Mouse (Mus musculus): ENCODE data around the gene Myct1. TPM values are rescaled to one million over a fixed set of nuclear protein-coding genes. Genes with fewer than 3 reads are reported as not detected.

Gene Myct1
- total RNA-seq, 2 experiments from 2014 or later, result 2.9 to 3.0 TPM

DNA sequence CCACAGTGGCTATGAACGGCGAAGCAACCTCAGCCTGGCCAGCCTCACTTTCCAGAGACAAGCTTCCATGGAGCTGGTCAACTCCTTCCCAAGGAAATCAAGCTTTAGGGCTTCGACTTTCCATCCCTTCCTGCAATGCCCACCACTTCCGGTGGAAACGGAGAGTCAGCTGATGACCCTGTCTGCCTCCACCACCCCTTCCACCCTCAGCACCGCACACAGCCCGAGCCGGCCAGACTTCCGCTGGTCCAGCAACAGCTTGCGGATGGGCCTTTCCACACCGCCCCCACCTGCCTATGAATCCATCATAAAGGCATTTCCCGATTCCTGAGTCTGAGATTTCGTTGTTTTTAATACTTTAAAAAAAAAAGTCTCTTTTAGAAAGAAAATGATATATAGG, 10.8 kb downstream of the Myct1 start:
- no peak for ATAC-seq (replicated peaks; ENCODE audit: low FRiP score, low TSS enrichment, poor library complexity, severe bottlenecking)

DNA sequence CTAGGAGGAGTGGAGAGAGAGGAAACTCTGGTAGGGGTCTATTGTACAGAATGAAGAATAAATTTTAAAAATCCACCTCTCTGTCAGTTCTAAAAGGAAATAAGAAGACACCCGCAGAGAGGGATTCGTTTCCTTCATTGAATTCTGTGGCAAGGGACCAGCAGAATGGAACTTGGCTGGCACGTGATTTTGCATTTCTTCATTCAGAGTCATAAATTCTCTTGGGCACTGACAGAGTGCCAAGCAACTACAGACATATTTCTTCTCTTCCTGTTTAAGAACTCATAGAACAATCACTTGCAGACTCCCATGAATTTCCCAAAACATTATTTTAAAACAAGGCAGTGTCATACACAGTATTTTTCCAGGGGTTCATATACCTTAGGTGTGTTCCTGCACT, 15.3 kb downstream of the Myct1 start:
- ATAC-seq (replicated peaks; ENCODE audit: low FRiP score, low TSS enrichment, poor library complexity, severe bottlenecking), result no peak

DNA sequence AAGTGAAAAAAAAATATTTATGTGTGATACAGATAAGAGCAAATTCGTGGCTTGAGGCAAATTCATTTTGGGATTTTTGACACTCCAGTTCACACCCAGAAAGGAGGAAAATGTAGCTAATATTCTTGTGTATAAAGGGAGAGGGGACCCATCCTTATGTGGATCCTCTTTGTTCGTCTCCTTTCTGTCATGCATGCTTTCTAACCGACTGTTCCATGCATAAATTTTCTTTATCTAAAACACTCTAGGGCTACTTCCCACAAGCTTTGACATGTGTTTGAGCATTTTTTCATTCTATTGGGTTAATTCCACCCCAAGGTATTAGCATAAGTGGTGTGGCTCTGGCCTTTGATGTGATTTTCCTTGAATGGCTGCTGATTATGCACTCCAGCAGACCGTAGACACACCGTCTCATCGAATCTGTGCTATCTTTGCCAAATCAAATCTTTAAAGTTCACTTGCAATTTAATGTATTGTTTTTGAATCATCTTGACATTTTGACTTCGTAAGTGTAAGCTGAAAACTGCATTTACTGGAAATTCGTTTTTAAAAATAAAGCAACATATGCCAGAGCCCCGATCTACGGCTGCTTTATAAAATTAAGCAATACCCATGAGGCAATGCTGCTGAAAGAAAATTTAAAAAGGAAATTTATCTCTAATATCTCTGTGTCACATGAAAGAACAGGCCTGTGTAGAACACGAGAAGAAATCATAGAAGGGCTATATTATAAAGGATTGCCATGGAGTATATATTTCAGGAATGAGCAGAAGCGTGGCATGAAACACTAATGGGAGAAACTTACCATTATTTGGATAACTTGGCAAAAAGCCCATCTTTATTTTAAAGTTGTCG, 21.8 kb downstream of the Myct1 start:
- no peak for ATAC-seq (replicated peaks; ENCODE audit: low FRiP score, low TSS enrichment, poor library complexity, severe bottlenecking)

DNA sequence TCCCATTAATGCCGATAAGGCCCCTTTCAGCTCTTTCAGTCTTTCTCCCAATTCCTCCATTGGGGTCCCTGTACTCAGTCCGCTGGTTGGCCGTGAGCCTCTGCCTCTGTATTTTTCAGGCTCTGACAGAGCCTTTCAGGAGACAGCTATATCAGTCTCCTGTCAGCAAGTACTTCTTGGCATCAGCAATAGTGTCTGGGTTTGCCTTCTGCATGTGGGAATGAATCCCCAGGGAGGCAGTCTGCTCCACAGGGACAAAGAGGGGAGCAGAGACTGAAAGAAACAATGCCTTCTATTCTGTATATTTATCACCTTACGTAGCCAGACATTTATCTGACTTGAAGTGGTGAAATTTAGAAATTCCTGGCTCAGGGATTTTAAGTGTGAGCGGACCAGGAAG, 32.7 kb downstream of the Myct1 start:
- ATAC-seq (replicated peaks; ENCODE audit: low FRiP score, low TSS enrichment, poor library complexity, severe bottlenecking), result no peak

DNA sequence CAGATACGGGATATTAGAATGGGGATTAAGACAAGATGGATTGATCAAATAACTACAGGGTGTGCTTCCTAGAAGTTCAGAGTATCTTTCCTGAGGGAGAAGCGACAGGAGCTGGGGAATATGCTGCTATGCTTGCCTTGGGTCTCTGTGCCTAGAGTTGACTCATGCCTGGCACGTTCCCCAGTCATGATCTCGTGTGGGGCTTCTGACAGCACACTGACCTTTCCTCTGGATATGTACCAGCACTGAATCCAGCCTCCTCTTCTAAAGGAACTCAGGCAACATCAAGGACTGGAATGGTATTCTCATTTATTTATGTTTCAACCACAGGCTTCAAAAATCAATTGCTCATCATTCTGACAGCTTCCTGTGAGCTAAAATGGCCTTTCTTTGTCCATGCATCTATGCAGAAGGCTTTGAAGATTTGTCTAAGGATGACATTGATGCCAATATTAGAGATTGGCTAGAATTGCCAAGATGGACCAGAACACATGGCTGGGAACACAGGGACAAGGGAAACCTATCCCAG, 40.2 kb downstream of the Myct1 start:
- ATAC-seq (replicated peaks; ENCODE audit: low FRiP score, low TSS enrichment, poor library complexity, severe bottlenecking), result no peak

DNA sequence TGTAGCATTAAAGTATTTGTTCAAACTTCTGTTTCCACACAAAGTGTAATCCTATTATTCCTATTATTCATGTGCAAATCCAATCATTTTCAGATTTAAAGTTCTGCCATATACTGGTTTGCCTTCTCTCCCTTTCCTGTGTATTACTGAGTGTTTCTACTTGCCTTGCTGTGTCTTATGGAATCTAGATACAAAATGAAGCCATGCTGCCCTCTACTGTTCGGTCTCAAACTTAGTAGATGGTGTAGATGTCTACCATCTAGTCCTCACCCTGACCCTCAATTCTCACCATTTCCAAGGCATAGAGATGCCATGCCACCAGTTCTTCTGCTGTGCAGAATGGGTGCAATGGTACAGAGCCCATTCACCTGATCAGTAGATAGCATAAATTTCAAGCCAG, 40.8 kb downstream of the Myct1 start:
- peak; percentile 71; the same call in 1 of the 2 replicates for ATAC-seq (replicated peaks; ENCODE audit: low FRiP score, low TSS enrichment, poor library complexity, severe bottlenecking)

DNA sequence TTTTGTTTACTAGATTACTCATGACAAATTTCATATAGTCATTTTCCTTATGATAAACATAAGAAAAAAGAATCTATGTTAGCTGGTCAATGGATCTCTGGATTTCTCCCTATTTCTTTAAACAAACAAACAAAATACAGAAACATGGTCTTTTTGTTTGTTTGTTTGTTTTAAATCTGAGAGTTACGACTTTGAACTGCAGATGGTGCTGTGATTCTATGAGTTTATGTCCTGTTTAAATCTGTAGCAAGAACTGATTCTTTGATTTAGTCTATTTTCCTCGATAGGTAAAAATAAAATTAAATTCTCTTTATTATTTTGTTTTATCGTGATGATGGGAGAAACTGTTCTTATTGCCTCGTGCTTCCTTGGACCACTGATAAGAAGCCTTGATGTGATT, 43.7 kb downstream of the Myct1 start:
- ATAC-seq (replicated peaks; ENCODE audit: low FRiP score, low TSS enrichment, poor library complexity, severe bottlenecking), result no peak

DNA sequence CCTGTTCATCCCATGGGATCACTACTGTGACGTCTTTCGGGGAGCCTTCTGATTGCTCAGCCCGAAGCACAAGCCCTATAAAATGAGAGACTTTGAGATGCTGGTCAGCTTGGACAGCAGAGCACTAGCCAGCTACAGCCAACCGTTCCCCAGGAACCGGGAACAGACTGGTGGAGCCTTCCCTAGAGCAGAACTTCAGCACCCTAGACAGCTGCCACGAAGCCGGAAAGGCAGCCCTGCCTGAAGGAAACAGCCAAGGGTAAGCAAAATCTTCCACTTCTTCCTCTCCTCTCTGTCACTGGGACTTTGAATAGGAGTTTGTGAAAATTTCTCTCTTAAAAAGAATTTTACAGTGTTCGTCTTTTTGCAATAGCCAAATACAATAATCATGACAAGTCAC, 45.5 kb downstream of the Myct1 start, which contains the start of gene Vip:
Vip (plus strand) TSS at position 107 of the 400 bp plus-strand sequence.
- ATAC-seq (replicated peaks; ENCODE audit: low FRiP score, low TSS enrichment, poor library complexity, severe bottlenecking), result peak; percentile 63

Other genes with a start within 250 kb of the Myct1 start
- 36.5 and 53.0 TPM in 2 replicates for gene Syne1, start 42.3 kb upstream of the Myct1 start, total RNA-seq (2014; fragmentation: Nextera tagmentation)
- 30.1 and 32.7 TPM in 2 replicates for gene Syne1, start 42.3 kb upstream of the Myct1 start, total RNA-seq (2017)
- 0.46 TPM in 1 of 2 replicates, not detected in the other for gene Vip, start 45.4 kb downstream of the Myct1 start, total RNA-seq (2014; fragmentation: Nextera tagmentation)
- gene Vip, start 45.4 kb downstream of the Myct1 start, total RNA-seq (2017), result not detected in 2 replicates
- gene Fbxo5, start 211.8 kb downstream of the Myct1 start, total RNA-seq (2014; fragmentation: Nextera tagmentation), result 91.9 and 94.5 TPM in 2 replicates
- 39.0 and 49.5 TPM in 2 replicates for gene Fbxo5, start 211.8 kb downstream of the Myct1 start, total RNA-seq (2017)
- 13.1 and 16.3 TPM in 2 replicates for gene Mtrf1l, start 230.1 kb downstream of the Myct1 start, total RNA-seq (2014; fragmentation: Nextera tagmentation)
- 24.3 and 49.2 TPM in 2 replicates for gene Mtrf1l, start 230.1 kb downstream of the Myct1 start, total RNA-seq (2017)

All from megakaryocyte-erythroid progenitor cell, adult 5-6 weeks (primary cell).